Mouse (Mus musculus): ENCODE results near the gene Ttll12. TPM values are rescaled to one million over a fixed set of nuclear protein-coding genes. Genes with fewer than 3 reads are reported as not detected.

The Ttll12 gene
- polyA plus RNA-seq, 1 experiment, result not detected

- TF ChIP-seq CTCF (IDR thresholded peaks at IDR 0.05; ENCODE audit: insufficient read depth, low read depth, low read length), result no peak
- no peak for TF ChIP-seq POLR2A (IDR thresholded peaks at IDR 0.05; ENCODE audit: insufficient read depth, low read depth, low read length)
- H3K4me1 ChIP-seq (ENCODE audit: control insufficient read depth, insufficient read depth, low read length), result no peaks in the 10 kb centered on the region; the same call in 1 of the 2 replicates
- no peak overlapping the region for H3K27ac ChIP-seq (ENCODE audit: insufficient read depth, low read depth, low read length)
- WGBS, result 68% methylated on average over 11 of the region's 11 CpGs
- no peak overlapping the region for H3K4me3 ChIP-seq (ENCODE audit: insufficient read depth, low read depth, low read length)
These were observed 25.3 kb downstream of the Ttll12 start for GRCm38 (mm10) chr15:83569682-83570081.

- TF ChIP-seq CTCF (IDR thresholded peaks at IDR 0.05; ENCODE audit: insufficient read depth, low read depth, low read length) (no peak), POLR2A (IDR thresholded peaks at IDR 0.05; ENCODE audit: insufficient read depth, low read depth, low read length) (no peak)
- no peak overlapping the region for H3K27ac ChIP-seq (ENCODE audit: insufficient read depth, low read depth, low read length)
- 98% methylated on average over 5 of the region's 5 CpGs for WGBS
- no peak overlapping the region for H3K4me3 ChIP-seq (ENCODE audit: insufficient read depth, low read depth, low read length)
- peaks cover 11% of the 10 kb centered on the region; the same call in 1 of the 2 replicates for H3K4me1 ChIP-seq (ENCODE audit: control insufficient read depth, insufficient read depth, low read length)
These were observed 26.4 kb downstream of the Ttll12 start for GRCm38 (mm10) chr15:83568544-83568943.

GRCm38 (mm10) chr15:83567728-83568127 lies 27.2 kb downstream of the Ttll12 start:
- WGBS, result 92% methylated on average over 3 of the region's 3 CpGs
- no peak for TF ChIP-seq CTCF (IDR thresholded peaks at IDR 0.05; ENCODE audit: insufficient read depth, low read depth, low read length)
- TF ChIP-seq POLR2A (IDR thresholded peaks at IDR 0.05; ENCODE audit: insufficient read depth, low read depth, low read length), result no peak
- Histone ChIP-seq H3K4me3 (ENCODE audit: insufficient read depth, low read depth, low read length) (no peak overlapping the region), H3K4me1 (ENCODE audit: control insufficient read depth, insufficient read depth, low read length) (peaks cover 14% of the 10 kb centered on the region; the same call in 1 of the 2 replicates), H3K27ac (ENCODE audit: insufficient read depth, low read depth, low read length) (no peak overlapping the region)

- Histone ChIP-seq H3K27ac (ENCODE audit: insufficient read depth, low read depth, low read length) (no peak overlapping the region), H3K4me3 (ENCODE audit: insufficient read depth, low read depth, low read length) (no peak overlapping the region), H3K4me1 (ENCODE audit: control insufficient read depth, insufficient read depth, low read length) (peaks cover 14% of the 10 kb centered on the region; the same call in 1 of the 2 replicates)
- WGBS, result 84% methylated on average over 5 of the region's 5 CpGs
- TF ChIP-seq POLR2A (IDR thresholded peaks at IDR 0.05; ENCODE audit: insufficient read depth, low read depth, low read length) (no peak), CTCF (IDR thresholded peaks at IDR 0.05; ENCODE audit: insufficient read depth, low read depth, low read length) (no peak)
These were observed 29.0 kb downstream of the Ttll12 start for GRCm38 (mm10) chr15:83566006-83566405.

GRCm38 (mm10) chr15:83565434-83565833 lies 29.5 kb downstream of the Ttll12 start:
- TF ChIP-seq POLR2A (IDR thresholded peaks at IDR 0.05; ENCODE audit: insufficient read depth, low read depth, low read length) (no peak), CTCF (IDR thresholded peaks at IDR 0.05; ENCODE audit: insufficient read depth, low read depth, low read length) (no peak)
- Histone ChIP-seq H3K4me3 (ENCODE audit: insufficient read depth, low read depth, low read length) (no peak overlapping the region), H3K27ac (ENCODE audit: insufficient read depth, low read depth, low read length) (no peak overlapping the region), H3K4me1 (ENCODE audit: control insufficient read depth, insufficient read depth, low read length) (peaks cover 14% of the 10 kb centered on the region; the same call in 1 of the 2 replicates)
- 60% methylated on average over 3 of the region's 3 CpGs for WGBS

- TF ChIP-seq POLR2A (IDR thresholded peaks at IDR 0.05; ENCODE audit: insufficient read depth, low read depth, low read length) (no peak), CTCF (IDR thresholded peaks at IDR 0.05; ENCODE audit: insufficient read depth, low read depth, low read length) (no peak)
- H3K4me1 ChIP-seq (ENCODE audit: control insufficient read depth, insufficient read depth, low read length), result peaks cover 14% of the 10 kb centered on the region; the same call in 1 of the 2 replicates
- WGBS, result 5% methylated on average over 27 of the region's 27 CpGs
- H3K27ac ChIP-seq (ENCODE audit: insufficient read depth, low read depth, low read length), result no peak overlapping the region
- H3K4me3 ChIP-seq (ENCODE audit: insufficient read depth, low read depth, low read length), result peak overlapping the region; percentile 13
These were observed 30.9 kb downstream of the Ttll12 start for GRCm38 (mm10) chr15:83563857-83564651.

GRCm38 (mm10) chr15:83563327-83563856 lies 31.6 kb downstream of the Ttll12 start, which contains the start of the genes Tspo and Mcat:
Tspo (plus strand) TSS chr15:83563592.
Mcat (minus strand) TSS chr15:83563787.
- Histone ChIP-seq H3K4me1 (ENCODE audit: control insufficient read depth, insufficient read depth, low read length) (peaks cover 14% of the 10 kb centered on the region; the same call in 1 of the 2 replicates), H3K4me3 (ENCODE audit: insufficient read depth, low read depth, low read length) (peak within 1 kb of the TSS; percentile 13), H3K27ac (ENCODE audit: insufficient read depth, low read depth, low read length) (no peak within 1 kb of the TSS)
- TF ChIP-seq CTCF (IDR thresholded peaks at IDR 0.05; ENCODE audit: insufficient read depth, low read depth, low read length), result no peak
- no peak for TF ChIP-seq POLR2A (IDR thresholded peaks at IDR 0.05; ENCODE audit: insufficient read depth, low read depth, low read length)
- WGBS, result 8% methylated on average over 28 of the region's 28 CpGs

GRCm38 (mm10) chr15:83562626-83563270 lies 32.2 kb downstream of the Ttll12 start:
- no peak for TF ChIP-seq CTCF (IDR thresholded peaks at IDR 0.05; ENCODE audit: insufficient read depth, low read depth, low read length)
- Histone ChIP-seq H3K4me3 (ENCODE audit: insufficient read depth, low read depth, low read length) (no peak overlapping the region), H3K27ac (ENCODE audit: insufficient read depth, low read depth, low read length) (no peak overlapping the region), H3K4me1 (ENCODE audit: control insufficient read depth, insufficient read depth, low read length) (peaks cover 14% of the 10 kb centered on the region; the same call in 1 of the 2 replicates)
- WGBS, result 62% methylated on average over 15 of the region's 15 CpGs

All from olfactory bulb, adult 2 months (tissue).